8 mouse cellular contexts compared by ENCODE assay signal in the genomic region with DNA sequence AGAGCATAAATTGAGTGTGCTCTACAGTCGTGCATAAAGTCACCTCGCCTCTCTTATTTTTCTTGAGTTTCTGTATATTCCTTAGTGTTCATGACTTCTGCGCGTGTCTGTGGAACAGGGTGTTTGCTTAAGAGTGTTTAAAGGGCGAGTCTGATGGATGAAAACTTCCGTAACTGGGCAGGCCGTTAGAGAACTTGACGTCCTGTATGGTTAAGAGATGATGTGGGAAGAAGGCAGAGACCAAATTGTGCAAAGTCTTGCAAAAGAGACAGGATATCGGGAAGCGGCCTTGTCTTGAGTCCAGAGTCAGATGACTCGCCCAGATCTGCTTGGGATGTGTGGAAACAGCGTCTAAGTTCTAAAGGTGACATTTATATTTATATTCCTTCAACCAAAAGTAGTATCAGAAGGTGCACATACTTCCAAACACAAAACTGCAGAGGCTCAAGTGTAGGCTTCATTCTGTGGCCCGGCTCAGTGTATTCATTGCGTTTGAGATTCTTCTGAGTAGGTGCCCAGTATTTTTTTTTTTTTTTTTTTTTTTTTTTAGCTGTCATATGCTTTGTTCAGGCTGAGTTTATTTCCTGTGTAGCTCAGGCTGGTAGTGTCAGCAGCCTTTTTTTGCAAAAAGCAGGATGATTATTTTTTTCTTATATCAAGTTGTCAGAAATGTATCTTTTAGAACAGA. TPM values are rescaled to one million over a fixed set of nuclear protein-coding genes. Genes with fewer than 3 reads are reported as not detected.
DNase-seq lines count a peak whose midpoint lies in the region; ATAC-seq lines count a peak whose summit lies in the region.

No protein-coding gene starts in this region.

- 10% methylated on average over 14 of the region's 14 CpGs for WGBS in forebrain, embryonic 15.5 days

- H3K9me3 ChIP-seq in forebrain, embryonic 15.5 days, result no peaks in the 10 kb centered on the region

- no peaks in the 10 kb centered on the region for H3K27me3 ChIP-seq in forebrain, embryonic 15.5 days

- 0 out of 2 replicates have a peak, but pooled peaks cover 2% of the 10 kb centered on the region for H3K36me3 ChIP-seq in forebrain, embryonic 15.5 days

- peaks cover 18% of the 10 kb centered on the region for H3K4me1 ChIP-seq in forebrain, embryonic 15.5 days

- H3K4me2 ChIP-seq in forebrain, embryonic 15.5 days (replicated peaks), result peak overlapping the region; percentile 70

- ATAC-seq in forebrain, embryonic 15.5 days (replicated peaks), result no peak

- peak; percentile 24 for DNase-seq in embryo, embryonic 10 days (ENCODE audit: low spot score)
- no peak for DNase-seq in embryo, embryonic 11 days
- peak; percentile 24 for DNase-seq in MN1 (ENCODE audit: low spot score)
- peak; percentile 49 for DNase-seq in induced T-regulatory cell, adult 2 months (ENCODE audit: low read depth)
- DNase-seq in lung, adult 18-20 months, result peak; percentile 45 to 58
- peak; percentile 45 for DNase-seq in skeletal muscle tissue, adult 2 months (ENCODE audit: low read depth, low spot score)
- no peak for DNase-seq in spleen, postnatal 14 days (ENCODE audit: low spot score in 2 of 2)

- H3K27ac ChIP-seq in forebrain, embryonic 15.5 days (replicated peaks), result peak overlapping the region; percentile 94

- H3K9ac ChIP-seq in forebrain, embryonic 15.5 days (replicated peaks), result peak overlapping the region; percentile 62

- peak overlapping the region; percentile 65 for H3K4me3 ChIP-seq in forebrain, embryonic 15.5 days

RNA-seq across cellular contexts. Expression of a gene that starts 1.2 kb away (rescaled TPM):
- polyA plus RNA-seq in forebrain, embryonic 15.5 days (2015; fragmentation: Nextera tagmentation; extraction: Ambion mirVana), result 41.1 and 43.4 TPM in 2 replicates

RNA-seq across cellular contexts. Expression of a gene that starts 43.7 kb away (rescaled TPM):
- 2.0 and 2.1 TPM in 2 replicates for polyA plus RNA-seq in forebrain, embryonic 15.5 days (2015; fragmentation: Nextera tagmentation; extraction: Ambion mirVana)

Comparison
In these comparisons a context has a peak if more than half of its experiments do, and no peak if none do; other contexts are left out.
1. DNase-seq: peak in embryo, embryonic 10 days (single experiment), MN1 (single experiment), induced T-regulatory cell, adult 2 months (single experiment), lung, adult 18-20 months (2 of 2) and skeletal muscle tissue, adult 2 months (single experiment); none in embryo, embryonic 11 days (single experiment) and spleen, postnatal 14 days (0 of 2).